Mouse (Mus musculus) cerebellum, adult 18-20 months (tissue): Measurements from ENCODE around the gene Ap2s1.
A peak's percentile ranks its signal among the peaks of the same experiment; 100 is the strongest.
"Not testable (repeated sequence)": the region's sequence is repeated elsewhere in the genome, so short reads cannot be mapped to it uniquely, and the experiment has no call there.

Experiments used
- DNase-seq, 2 experiments: peaks; one replicate each; pipeline ENCODE4 v3.0.0; 2021

Gene Ap2s1

DNA sequence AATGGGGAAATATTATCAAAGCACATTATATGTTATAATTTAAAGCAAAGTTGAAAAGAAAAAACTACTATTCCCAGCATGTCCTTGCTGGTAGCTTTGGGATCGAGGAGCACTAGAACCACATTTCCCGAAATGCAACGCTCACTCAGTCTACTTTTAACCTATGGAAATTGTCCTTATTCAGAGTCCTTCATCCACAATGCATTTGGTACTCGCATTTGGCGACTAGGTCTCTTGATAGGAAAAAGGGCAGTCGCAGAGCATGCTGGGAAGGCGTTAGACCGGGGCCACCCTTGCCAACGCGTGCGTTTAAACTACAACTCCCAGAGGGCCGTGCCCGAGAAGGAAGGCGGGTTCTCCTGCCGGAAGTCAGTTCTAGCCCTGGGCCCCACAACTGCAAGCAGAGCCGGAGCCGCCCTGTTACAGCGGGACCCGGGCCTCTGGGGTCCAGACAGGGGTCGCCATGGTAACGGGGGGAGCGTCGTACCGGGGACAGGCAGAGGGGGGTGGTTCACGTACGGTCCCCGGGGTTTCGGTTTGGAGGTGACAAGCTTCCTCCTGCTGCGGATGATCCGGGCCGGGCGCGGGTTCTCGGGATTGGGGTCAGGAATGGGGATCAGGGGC is at the start of gene Ap2s1:
Gene Ap2s1 (plus strand): TSS at position 338 of the 624 bp plus-strand sequence.
- peak; percentile 98 to 99 for DNase-seq

DNA sequence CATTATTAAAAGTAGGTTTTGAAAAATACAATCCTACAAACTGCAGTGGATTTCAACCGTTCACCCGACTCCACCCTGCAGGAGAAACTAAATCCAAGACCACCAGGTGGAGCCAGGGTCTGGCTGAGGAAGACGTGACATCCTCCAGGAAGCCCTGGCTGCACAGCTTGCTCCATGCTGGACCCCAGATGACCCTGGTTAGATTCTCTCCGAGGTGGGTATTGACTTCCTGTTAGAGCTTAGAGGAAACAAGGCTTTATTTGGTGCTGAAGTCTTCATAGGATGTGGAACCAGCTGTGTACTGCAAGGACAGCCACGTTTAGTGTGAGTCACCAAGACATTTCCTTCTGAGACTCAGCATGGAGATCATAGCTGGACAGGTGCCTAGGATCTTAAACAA is 49.0 kb upstream of the Ap2s1 start:
- no peak for DNase-seq

DNA sequence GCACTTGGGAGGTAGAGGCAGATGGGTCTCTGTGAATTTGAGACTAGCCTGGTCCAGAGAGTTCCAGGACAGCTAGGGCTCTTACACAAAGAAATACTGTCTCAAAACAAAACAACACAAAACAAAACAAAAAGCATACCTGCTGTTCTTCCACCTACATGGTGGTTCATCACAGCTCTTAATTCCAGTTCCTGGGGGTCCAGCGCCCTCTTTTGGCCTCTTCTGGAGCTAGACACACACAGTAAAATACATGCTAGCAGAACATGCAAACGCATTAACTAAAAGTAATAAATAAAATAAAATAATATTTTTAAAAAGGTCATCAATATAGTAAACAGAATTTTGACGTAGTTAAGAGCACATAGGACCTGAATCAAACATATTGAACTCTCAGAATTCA is 43.2 kb upstream of the Ap2s1 start:
- peak in 1 of 2 experiments; percentile 9 for DNase-seq

DNA sequence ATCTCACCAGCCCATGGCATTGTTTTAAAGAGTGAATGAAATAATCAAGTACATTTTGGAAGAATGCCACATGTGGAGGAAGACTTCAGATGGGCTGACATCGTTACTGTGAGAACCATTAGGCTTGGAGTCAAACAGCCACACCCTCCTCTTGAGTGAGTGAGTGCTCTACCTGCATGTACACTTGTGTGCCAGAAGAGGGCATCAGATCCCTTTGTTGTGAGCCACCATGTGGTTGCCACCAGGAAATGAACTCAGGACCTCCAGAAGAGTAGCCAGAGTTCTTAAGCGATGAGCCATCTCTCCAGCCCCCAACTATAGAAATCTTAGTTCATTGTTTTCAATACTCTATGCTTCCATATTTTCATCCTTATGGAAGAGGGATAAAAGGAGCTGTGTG is 39.2 kb upstream of the Ap2s1 start:
- DNase-seq: no peak

DNA sequence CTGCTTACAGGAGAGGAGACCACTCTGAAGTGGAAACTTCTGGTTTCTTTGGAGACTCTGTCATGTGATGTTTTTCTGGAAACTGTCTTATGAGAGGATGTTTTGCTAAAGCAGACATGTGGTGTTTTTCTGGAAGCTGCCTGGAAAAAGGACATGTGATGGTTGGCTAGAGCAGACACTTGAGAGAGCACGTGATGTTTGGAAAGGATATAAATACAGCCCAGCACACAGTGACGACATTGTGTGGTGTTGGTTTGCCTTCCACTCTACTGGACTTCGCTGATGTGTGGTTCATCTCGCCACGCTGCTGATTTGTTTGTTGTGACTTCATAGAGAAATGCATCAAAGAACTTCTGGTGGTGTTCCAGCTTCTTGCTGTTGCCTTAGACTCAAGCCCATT is 37.6 kb upstream of the Ap2s1 start:
- DNase-seq: no peak

DNA sequence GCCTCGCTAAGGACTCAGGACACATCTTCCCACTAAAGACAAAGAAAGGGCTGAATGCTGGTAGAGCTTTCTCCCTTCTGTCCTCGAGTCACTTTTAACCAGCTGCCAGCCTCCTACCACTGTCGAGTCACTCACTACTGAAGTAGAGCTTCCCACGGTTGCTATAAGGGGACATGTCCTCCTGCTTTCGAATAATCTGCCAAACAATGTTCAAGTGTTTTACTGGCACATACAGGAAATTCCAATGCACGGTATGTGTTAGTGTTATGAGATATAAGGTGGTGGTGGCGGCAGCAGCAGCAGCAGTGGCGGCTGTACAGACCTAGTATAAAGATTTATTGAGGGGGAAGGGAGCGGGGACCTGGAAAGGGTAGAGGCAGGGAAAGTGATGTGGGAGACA is 31.8 kb upstream of the Ap2s1 start:
- DNase-seq: no peak

DNA sequence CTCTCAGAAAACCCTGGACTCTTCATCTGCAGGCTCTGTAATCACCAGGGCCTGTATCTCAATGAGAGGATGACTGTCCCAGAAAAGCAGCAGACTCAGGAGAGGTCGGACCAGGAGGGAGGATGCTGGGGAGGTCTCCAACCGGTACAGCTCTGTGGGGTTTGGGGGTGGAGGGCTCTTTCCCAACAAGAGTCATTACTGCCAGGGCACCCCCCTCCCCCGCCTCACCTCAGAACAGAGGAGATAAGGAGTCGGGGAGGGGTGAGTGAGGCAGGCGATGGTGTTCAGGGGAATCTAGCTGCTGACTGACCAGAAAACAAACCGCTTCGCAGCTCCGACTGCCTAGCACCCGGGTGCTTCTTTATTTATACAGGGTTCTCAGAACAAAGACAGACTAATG is 30.0 kb upstream of the Ap2s1 start:
- DNase-seq: no peak

DNA sequence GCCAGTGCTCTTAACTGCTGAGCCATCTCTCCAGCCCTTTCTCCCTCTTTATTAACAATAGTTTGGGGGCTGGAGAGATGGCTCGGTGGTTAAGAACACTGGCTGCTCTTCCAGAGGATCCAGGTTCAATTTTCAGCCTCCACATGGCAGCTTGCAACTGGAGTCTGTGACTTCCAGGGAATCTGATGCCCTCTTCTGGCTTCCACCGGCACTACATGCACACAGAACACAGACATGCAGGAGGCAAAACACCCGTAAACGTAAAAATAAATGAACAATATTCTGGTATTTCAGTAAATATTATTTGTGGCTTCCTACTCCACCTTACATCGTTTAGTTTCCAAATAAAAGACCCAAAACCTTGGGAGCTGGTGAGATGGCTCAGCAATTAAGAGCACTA is 27.6 kb upstream of the Ap2s1 start:
- DNase-seq: no peak

DNA sequence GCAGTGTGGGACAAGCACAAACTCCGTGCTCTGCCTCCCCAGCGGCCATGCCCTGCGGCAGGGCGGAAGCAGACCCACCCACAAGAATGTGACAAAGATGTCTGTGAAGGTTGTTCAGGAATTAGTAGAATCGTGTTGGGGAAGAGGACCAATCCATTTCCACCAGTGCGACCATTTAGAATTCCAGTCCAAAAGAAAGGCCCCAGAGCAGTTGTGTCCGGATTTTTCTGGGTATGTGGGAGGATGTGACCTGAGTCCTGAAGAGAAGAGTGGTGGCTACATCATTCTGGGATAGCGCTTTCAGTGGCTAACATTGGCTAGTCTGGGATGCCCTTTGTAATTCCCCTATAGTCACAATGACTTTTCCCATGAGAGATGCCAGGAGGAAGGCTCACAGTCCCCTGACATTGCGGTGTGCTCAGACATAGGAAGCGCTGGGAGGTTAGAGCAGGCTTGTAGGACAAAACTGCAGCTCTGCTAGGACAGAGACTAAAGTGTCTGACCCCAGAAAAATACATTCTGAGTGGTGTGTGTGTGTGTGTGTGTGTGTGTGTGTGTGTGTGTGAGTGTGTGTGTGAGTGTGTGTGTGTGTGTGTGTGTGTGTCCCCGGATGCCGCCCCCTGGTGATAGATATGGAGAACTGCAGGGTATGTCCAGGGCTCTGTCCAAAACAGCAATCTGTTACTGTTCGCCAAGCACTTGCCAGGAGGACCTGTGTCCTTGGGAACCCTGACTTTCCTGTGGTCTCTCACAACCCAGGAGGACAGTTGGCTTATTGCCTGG is 25.4 kb upstream of the Ap2s1 start:
- DNase-seq: no peak

DNA sequence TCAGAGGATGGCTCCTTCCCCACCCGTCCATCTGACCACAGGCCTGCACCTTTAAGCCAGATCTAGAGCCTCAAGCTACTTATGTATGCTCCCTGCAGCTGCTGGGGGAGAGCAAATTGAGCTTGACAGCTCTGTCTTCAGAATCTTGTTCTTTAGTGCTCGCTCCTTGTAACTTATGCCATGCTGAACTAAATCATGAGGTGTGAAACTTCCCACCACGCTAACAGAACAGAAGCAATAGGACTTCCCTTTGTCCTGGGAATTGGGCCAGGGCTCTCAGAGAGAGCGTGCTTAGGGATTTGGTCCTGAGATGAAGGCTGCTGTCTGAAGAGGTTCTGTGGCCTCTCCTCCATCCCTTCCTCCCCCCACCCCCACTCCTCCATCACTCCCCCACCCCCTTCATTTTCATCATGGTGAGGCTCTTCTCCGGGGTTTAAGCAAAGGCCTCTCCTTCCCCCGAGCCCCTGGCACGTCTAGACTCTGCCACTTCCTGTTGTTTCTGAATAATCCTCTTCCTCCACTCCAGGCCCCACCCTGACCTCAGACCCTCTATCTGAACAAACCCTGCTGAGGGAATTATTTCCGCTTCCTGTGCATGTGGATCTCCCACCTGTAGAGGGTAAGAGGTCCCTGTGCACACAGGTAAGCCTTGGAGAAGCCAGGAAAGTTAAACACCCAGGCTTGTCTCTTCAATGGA is 21.6 kb upstream of the Ap2s1 start:
- DNase-seq: not testable (repeated sequence)

DNA sequence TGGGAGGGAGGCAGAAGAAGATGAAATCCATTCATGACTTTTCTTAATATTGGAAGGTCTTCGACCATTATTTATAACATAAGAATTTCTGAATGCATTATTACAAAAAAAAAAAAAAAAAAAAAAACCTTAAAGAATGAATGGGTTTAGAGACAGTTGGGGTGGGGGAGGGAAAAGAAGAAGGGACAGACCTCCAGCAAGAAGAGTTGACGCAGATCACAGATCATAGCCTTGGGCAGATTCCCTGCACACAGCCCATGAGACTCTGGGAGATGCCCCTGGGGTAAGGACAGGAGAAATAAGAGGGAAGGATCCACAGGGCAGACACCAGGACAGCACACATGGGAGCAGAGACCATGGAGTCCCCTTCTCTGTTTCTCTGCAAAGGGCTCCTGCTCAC is 16.6 kb upstream of the Ap2s1 start, which contains the start of gene Ceacam9:
Gene Ceacam9 (plus strand): TSS at position 301 of the 400 bp plus-strand sequence.
- DNase-seq: no peak

DNA sequence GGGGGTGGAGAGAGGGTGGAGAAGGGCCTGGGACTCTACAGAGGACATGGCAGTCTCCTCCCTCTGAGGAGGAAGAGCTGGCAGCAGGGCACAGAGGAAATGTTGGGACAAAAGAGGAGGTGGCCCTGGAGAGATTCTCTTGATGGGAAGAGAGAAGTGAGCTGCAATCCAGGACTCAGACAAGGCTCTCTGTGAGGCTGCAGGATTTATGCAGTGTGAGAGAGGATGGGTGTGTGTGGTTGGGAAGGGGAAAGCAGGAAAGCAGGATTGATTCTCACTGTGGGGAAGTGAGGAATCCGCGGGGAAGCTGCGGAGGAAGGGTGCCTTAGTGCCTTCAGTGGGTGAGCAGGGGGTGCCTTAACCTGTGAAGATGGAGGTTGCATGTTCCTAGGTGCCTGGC is 15.7 kb upstream of the Ap2s1 start:
- not testable (repeated sequence) for DNase-seq

DNA sequence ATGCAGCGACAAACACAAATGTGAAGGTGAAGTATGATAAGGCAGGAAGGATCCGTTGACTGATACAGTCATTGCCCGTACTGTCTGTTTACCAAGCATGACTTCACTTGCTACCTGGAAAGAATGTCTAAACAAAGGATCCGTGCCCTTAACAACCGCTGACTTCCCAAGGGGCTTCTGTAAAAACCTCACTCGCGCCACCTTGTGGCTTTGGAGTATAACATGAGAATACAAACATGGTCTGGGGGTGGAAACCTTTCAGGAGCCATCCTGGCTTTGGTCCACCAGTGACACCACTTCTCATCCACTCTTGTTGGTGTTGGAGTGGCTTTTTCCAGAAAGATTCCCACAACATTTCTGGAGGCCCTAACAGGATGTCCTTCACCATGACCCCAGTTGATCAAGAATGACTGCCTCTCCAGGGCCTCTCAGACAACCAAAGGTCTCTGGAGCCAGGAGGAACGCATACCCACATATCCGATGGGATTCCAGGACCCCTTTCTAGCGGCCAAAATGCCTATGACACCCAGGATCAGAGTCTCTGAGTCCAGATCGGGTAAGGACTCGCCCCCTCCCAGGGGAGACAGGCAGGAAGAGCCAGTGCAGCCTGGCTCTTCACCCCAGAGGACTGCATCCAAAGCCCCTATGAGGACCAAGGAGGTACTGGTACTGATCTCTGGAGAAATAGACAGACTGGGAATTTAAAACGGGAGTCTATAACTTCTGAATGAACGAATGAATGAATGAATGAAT is 9.4 kb upstream of the Ap2s1 start:
- peak; percentile 47 to 66 for DNase-seq

DNA sequence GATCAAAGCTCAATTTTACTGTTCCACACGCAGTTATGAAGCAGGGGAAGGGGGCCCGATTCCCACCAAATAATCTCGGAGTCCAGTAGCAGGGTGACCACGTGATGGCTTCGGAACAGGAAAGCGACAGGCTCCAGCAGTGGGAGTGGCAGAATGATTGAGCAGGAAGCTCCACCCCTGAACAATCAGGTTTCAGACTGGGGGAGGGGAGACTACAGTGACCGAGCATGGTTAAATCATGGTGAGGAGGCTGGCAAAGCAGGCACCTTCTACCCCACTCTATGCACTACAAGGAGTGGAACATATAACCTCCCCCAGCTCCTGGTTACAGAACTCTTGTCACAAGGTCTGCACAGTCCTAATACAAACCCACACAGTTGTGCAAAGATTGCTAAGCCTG is 8.6 kb upstream of the Ap2s1 start:
- DNase-seq: not testable (repeated sequence)

DNA sequence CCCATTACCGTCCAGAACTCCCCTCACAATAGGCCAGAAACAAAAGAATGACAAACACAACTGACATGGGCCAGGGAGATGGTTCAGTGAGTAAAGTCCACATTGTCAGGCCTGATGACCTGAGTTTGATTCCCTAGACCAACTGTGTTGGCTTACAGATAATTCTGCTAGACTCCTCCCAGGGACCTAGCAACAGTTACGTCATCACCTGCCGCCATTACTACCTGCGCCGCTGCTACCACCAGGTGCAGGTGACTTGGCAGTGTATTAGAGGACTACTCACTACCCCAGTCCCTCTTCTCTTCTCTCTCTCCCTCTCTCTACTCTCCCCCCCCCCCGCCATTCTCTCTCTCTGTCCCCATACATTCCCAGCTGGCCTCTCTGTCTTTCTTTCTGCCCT is 7.4 kb upstream of the Ap2s1 start:
- DNase-seq: no peak

DNA sequence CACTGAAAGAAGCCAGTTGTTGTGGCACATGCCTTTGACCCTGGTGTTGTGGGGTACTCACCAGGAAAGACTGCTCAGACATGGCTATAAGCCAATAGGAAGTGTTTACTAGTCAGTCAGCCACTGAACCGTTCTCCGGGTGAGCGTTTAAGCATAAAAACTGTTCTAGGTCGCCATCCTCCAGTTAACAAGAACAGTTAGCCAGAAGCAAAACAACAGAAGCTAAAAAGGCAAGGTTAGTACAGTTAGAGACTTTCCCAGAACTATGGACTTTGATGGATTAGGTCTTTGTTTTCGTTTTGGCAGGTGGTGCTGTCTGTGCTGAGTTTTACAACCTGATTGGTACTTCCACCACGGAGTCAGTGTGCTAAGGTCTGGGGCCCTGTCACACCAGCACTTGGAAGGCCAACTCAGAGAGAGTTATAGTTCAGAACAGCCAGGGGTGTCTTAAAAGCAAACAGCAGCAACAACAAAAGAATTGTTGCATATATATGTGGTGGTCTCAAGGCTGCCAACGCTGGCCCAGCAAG is 6.3 kb upstream of the Ap2s1 start:
- no peak for DNase-seq

DNA sequence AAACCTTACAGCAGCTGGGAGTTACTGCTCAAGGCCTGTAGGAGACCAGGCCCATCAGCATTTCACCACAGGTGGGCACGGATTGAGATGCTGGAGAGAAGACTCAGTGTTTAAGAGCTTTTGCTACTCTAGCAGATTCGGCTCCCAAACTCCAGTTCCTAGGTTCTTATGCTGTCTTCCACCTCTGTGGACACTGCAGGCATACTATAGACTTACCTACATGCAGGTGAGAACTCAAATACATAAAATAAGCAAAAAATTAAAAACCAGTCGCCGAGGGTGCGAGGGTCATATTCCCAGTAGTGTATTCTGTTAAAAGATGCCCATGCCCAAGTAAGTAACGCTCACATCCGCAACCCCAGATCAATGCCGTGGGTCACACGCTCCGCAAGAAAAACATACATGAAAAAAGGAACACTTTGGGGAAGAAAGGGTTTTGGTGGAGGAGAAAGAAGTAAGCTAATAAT is 571 bp upstream of the Ap2s1 start:
- DNase-seq: peak in 1 of 2 experiments; percentile 44

DNA sequence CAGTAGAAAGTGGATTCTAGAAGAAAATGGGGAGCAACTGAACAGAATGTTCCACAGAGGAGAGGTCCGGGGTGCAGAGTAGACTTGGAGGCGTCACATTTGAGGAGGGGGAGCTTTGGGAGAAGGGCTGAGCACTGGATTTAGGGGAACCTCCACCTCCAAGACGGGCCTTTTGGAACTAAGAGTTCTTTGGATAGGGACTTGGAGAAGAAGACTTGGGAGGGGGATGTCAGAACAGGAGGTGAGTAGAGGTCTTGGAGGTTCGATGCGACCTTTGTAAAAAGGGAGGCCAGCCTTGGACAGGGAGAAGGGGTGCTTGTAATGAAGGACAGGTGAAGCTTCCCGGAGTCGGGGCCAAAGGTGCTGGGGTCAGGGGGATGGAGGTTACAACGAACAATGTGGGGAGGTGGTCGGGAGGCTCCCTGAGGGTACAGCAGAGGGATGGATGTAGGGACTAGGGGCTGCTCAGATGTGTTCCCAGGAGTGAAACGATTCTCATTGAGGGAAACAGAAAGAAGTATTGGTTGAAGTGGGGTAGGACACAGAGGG is 920 bp downstream of the Ap2s1 start:
- no peak for DNase-seq

DNA sequence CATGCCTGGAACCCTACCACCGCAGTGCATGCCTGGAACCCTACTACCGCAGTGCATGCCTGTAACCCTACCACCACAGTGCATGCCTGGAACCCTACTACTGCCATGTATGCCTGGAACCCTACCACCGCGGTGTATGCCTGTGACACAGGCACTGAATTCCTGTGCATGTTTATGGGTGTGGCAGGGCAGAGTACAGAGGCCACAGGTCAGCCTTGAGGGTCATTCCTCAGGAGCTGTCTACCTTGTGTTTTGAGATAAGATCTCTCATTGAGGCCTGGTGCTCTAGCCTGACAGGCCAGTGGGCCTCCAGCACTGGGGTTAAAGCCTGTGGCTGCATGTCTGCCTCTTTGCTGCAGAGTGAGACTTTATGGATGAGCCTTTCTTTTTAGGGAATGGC is 7.2 kb downstream of the Ap2s1 start:
- no peak for DNase-seq

DNA sequence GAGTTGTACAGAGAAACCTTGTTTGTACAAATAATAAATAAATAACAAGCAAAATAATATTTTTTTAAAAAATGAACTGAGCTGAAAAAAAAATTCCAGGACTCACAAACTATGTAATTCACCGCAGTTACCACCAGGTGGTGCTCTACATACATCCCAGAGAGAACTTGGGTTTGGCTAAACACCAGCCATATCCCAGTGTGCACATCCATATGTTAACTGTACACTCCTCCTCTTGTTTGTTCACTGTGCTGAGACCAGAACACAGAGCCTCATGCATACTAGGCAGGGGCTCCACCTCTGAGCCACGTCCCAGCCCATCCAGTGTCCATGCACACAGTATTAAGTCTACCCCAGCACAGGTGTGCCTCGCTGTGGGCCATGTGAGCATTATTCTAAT is 7.9 kb downstream of the Ap2s1 start:
- peak; percentile 58 to 62 for DNase-seq

DNA sequence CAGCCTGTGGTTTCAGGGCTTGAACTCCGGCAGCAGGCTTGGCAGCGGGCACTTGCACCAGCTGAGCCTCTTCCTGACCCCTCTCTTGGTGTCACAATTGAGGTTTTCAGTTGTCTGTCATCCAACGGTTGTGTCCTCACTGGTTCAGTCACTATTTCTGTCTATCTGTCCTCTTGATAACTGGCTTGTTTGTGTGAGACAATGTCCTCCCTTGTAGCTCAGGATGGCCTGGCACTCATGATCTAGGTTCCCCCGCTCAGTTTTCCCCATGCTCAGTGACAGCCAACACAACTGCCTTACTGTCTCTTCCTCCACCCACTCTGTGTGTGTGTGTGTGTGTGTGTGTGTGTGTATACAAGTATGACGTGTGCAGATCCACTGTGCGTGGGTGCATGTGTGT is 9.4 kb downstream of the Ap2s1 start:
- no peak for DNase-seq

DNA sequence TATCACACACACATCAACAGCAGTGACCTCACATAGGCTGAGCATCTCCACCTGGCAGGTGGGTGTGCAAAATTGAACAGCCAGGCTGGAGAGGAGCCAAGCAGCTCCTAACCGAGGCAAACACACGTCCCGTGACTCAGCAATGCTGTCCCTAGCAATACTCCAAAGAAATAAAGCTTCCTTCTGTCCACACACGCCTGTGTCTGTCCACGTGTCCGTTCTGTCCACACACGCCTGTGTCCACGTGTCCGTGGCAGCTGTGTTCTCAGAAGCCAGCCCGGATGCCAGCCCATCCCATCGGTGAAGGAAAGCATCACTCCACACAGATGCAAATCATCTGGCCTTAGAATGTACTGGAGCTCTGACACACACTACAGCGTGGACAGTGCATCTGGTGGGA is 13.8 kb downstream of the Ap2s1 start:
- no peak for DNase-seq
